Mouse (Mus musculus): ENCODE measurements around the gene Ccn2. TPM values are rescaled to one million over a fixed set of nuclear protein-coding genes. Genes with fewer than 3 reads are reported as not detected.

The Ccn2 gene
- total and polyA plus RNA-seq, 2 experiments from 2014 or later = 3.7 to 10.0 TPM

DNA sequence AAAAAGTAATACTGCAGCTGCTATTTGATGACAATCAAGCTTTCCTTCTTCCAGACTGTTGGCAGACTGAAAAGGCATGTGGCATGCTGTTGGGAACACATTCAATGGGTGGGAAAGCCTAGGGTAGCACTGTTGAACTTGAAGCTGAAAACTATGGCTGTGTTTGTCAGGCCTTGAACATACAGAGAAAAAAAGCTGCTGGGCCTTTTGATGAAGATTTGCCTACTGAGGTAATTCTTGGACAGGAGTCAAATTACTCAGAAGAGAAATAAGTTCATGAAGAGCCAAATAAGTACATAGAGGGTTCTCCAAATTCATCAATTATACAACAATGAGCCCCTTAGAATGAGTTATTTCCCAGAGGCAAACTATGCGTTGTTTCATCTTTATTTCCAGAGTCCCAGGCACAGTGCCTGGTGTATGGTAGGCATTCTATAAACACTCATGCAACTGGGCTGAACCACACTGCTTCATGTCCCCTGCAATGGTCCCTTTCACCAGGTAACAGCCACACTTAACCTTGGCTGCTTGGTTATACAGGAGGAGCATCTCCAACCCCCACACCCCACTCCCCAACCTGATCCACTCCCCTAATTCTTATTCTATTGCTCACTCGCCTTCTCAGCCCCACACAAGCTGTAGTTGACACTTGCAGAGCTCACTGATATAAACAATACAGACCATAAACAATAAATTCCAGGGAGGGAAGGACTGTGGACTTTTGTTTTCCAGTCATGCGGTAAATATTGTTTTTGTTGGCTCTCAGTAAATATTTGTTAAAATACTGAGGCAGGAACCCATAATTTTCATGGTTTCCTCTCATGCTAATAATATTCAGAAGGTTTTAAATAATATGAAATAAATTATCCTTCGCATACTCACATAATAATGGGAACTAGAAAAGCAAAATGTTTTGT, 22.9 kb upstream of the Ccn2 start:
- Histone ChIP-seq H3K4me2 (ENCODE audit: low read depth, low read length, poor library complexity, severe bottlenecking) (no peak overlapping the region), H3K36me3 (ENCODE audit: insufficient read depth, low read length) (no peaks in the 10 kb centered on the region), H3K9ac (replicated peaks; ENCODE audit: low read length, poor library complexity, severe bottlenecking) (no peak overlapping the region), H3K27me3 (ENCODE audit: insufficient read depth, low read length) (no peaks in the 10 kb centered on the region), H3K27ac (ENCODE audit: low read depth, low read length) (no peak overlapping the region), H3K4me3 (ENCODE audit: low read depth, low read length) (no peak overlapping the region), H3K9me3 (ENCODE audit: low read length) (no peaks in the 10 kb centered on the region), H3K4me1 (ENCODE audit: insufficient read depth, low read length) (no peaks in the 10 kb centered on the region)
- DNase-seq (ENCODE audit: low spot score) = no peak
- TF ChIP-seq CTCF (IDR thresholded peaks at IDR 0.05) = no peak
- no peak for ATAC-seq (ENCODE audit: low FRiP score)
- WGBS = 76% methylated on average over 4 of the region's 4 CpGs

- H3K4me1 ChIP-seq (ENCODE audit: insufficient read depth, low read length) = no peaks in the 10 kb centered on the region
- DNase-seq (ENCODE audit: low spot score) (no peak), ATAC-seq (ENCODE audit: low FRiP score) (no peak)
- H3K9me3 ChIP-seq (ENCODE audit: low read length) = no peaks in the 10 kb centered on the region
- H3K27ac ChIP-seq (ENCODE audit: low read depth, low read length) = no peak overlapping the region
- no peaks in the 10 kb centered on the region for H3K36me3 ChIP-seq (ENCODE audit: insufficient read depth, low read length)
- H3K27me3 ChIP-seq (ENCODE audit: insufficient read depth, low read length) = no peaks in the 10 kb centered on the region
- H3K4me3 ChIP-seq (ENCODE audit: low read depth, low read length) = no peak overlapping the region
- TF ChIP-seq CTCF (IDR thresholded peaks at IDR 0.05) = no peak
- no peak overlapping the region for H3K9ac ChIP-seq (replicated peaks; ENCODE audit: low read length, poor library complexity, severe bottlenecking)
- 48% methylated on average over 3 of the region's 3 CpGs for WGBS
- H3K4me2 ChIP-seq (ENCODE audit: low read depth, low read length, poor library complexity, severe bottlenecking) = no peak overlapping the region
These were observed 21.8 kb upstream of the Ccn2 start for GRCm38 (mm10) chr10:24573484-24573883.

GRCm38 (mm10) chr10:24581076-24581475, 14.2 kb upstream of the Ccn2 start:
- WGBS = 81% methylated on average over 3 of the region's 3 CpGs
- Histone ChIP-seq H3K9me3 (ENCODE audit: low read length) (no peaks in the 10 kb centered on the region), H3K4me1 (ENCODE audit: insufficient read depth, low read length) (no peaks in the 10 kb centered on the region), H3K27me3 (ENCODE audit: insufficient read depth, low read length) (no peaks in the 10 kb centered on the region), H3K9ac (replicated peaks; ENCODE audit: low read length, poor library complexity, severe bottlenecking) (no peak overlapping the region), H3K27ac (ENCODE audit: low read depth, low read length) (no peak overlapping the region), H3K4me3 (ENCODE audit: low read depth, low read length) (no peak overlapping the region), H3K4me2 (ENCODE audit: low read depth, low read length, poor library complexity, severe bottlenecking) (no peak overlapping the region), H3K36me3 (ENCODE audit: insufficient read depth, low read length) (no peaks in the 10 kb centered on the region)
- TF ChIP-seq CTCF (IDR thresholded peaks at IDR 0.05) = no peak
- ATAC-seq (ENCODE audit: low FRiP score) (no peak), DNase-seq (ENCODE audit: low spot score) (no peak)

DNA sequence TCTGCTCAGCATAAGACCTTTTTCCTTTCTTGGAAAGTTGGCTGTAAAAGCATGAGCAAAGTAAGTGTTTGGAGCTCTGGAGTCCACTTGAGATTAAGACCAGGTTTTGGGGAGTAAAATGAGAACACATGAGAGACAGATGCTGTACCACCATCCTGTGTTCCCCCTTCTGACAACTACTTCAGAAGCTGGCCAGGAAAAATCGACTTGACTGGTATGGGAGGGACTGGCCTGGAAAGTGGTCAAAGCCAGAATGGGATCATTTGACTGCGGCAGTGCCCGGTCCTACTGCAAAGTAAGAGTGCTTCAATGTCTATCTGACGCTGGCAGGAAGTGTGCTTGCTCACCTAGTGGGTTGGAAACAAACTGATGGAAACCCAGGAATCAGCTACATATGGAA, 6.4 kb upstream of the Ccn2 start:
- 85% methylated on average over 4 of the region's 4 CpGs for WGBS
- H3K4me2 ChIP-seq (ENCODE audit: low read depth, low read length, poor library complexity, severe bottlenecking) = no peak overlapping the region
- H3K36me3 ChIP-seq (ENCODE audit: insufficient read depth, low read length) = no peaks in the 10 kb centered on the region
- no peak for TF ChIP-seq CTCF (IDR thresholded peaks at IDR 0.05)
- no peak for DNase-seq (ENCODE audit: low spot score)
- no peak overlapping the region for H3K27ac ChIP-seq (ENCODE audit: low read depth, low read length)
- H3K4me3 ChIP-seq (ENCODE audit: low read depth, low read length) = no peak overlapping the region
- H3K9ac ChIP-seq (replicated peaks; ENCODE audit: low read length, poor library complexity, severe bottlenecking) = no peak overlapping the region
- H3K9me3 ChIP-seq (ENCODE audit: low read length) = no peaks in the 10 kb centered on the region
- H3K27me3 ChIP-seq (ENCODE audit: insufficient read depth, low read length) = no peaks in the 10 kb centered on the region
- no peaks in the 10 kb centered on the region for H3K4me1 ChIP-seq (ENCODE audit: insufficient read depth, low read length)
- no peak for ATAC-seq (ENCODE audit: low FRiP score)

DNA sequence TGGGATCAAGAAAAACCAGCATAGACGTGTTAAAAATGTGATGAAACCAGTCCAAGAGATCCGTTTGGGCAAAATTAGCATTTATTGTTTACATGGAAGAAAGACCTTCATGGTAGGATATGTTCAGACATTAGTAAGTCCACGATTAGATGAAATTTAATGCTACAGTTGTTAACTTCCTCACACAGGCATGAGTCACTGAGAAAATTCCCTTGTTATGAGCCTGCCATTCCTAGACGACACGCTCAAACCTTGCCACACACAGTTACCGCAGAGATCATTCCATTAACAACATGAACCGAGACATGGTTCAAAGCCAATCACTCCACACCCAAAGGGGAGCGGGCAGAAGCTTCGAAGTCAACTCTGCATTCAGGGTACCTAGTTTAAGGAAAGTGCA, 6.0 kb upstream of the Ccn2 start:
- DNase-seq (ENCODE audit: low spot score) (no peak), ATAC-seq (ENCODE audit: low FRiP score) (no peak)
- Histone ChIP-seq H3K9me3 (ENCODE audit: low read length) (no peaks in the 10 kb centered on the region), H3K36me3 (ENCODE audit: insufficient read depth, low read length) (no peaks in the 10 kb centered on the region), H3K27me3 (ENCODE audit: insufficient read depth, low read length) (no peaks in the 10 kb centered on the region), H3K4me2 (ENCODE audit: low read depth, low read length, poor library complexity, severe bottlenecking) (no peak overlapping the region), H3K4me1 (ENCODE audit: insufficient read depth, low read length) (no peaks in the 10 kb centered on the region), H3K9ac (replicated peaks; ENCODE audit: low read length, poor library complexity, severe bottlenecking) (no peak overlapping the region), H3K4me3 (ENCODE audit: low read depth, low read length) (no peak overlapping the region), H3K27ac (ENCODE audit: low read depth, low read length) (no peak overlapping the region)
- 93% methylated on average over 9 of the region's 9 CpGs for whole genome bisulfite sequencing
- TF ChIP-seq CTCF (IDR thresholded peaks at IDR 0.05) = no peak

DNA sequence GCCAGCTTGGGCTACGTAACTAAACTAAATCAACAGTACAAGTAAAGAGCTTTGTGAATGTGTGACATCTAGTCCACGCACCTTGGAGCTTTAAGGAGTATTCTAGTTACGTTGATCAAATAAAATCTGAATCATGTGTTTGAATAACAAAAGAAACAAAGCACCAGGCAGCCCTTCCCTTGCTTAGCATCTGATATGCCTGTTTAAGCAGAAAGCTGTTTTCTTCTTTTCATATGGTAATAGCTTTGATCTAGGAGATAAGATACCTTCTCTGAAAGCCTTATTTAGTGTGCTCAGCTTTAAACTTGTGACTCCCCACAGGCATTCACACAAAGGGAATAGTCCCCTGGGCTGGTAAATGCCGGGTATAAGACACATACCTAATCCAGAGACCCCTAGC, 4.7 kb upstream of the Ccn2 start:
- ATAC-seq (ENCODE audit: low FRiP score) (no peak), DNase-seq (ENCODE audit: low spot score) (no peak)
- H3K27me3 ChIP-seq (ENCODE audit: insufficient read depth, low read length) = no peaks in the 10 kb centered on the region
- no peak overlapping the region for H3K27ac ChIP-seq (ENCODE audit: low read depth, low read length)
- no peak for TF ChIP-seq CTCF (IDR thresholded peaks at IDR 0.05)
- H3K36me3 ChIP-seq (ENCODE audit: insufficient read depth, low read length) = no peaks in the 10 kb centered on the region
- no peaks in the 10 kb centered on the region for H3K9me3 ChIP-seq (ENCODE audit: low read length)
- H3K4me2 ChIP-seq (ENCODE audit: low read depth, low read length, poor library complexity, severe bottlenecking) = no peak overlapping the region
- H3K9ac ChIP-seq (replicated peaks; ENCODE audit: low read length, poor library complexity, severe bottlenecking) = no peak overlapping the region
- H3K4me1 ChIP-seq (ENCODE audit: insufficient read depth, low read length) = no peaks in the 10 kb centered on the region
- WGBS = 30% methylated on average over 4 of the region's 4 CpGs
- no peak overlapping the region for H3K4me3 ChIP-seq (ENCODE audit: low read depth, low read length)
